Mouse (Mus musculus): ENCODE results near the gene Nacad. TPM values are rescaled to one million over a fixed set of nuclear protein-coding genes. Genes with fewer than 3 reads are reported as not detected.
A peak's percentile ranks its signal among the peaks of the same experiment; 100 is the strongest.
"Not testable (repeated sequence)": the region's sequence is repeated elsewhere in the genome, so short reads cannot be mapped to it uniquely, and the experiment has no call there.

Nacad gene
- under 1 TPM; 0.20 to 0.42 TPM for total RNA-seq (2021)
- long read RNA-seq, experiment 1, partial matches to known transcripts = 1 of 1 reads
- long read RNA-seq, experiment 1, other reads (novel, unspliced or antisense) = 0 of 1 reads
- long read RNA-seq, experiment 2 = 0 reads

DNA sequence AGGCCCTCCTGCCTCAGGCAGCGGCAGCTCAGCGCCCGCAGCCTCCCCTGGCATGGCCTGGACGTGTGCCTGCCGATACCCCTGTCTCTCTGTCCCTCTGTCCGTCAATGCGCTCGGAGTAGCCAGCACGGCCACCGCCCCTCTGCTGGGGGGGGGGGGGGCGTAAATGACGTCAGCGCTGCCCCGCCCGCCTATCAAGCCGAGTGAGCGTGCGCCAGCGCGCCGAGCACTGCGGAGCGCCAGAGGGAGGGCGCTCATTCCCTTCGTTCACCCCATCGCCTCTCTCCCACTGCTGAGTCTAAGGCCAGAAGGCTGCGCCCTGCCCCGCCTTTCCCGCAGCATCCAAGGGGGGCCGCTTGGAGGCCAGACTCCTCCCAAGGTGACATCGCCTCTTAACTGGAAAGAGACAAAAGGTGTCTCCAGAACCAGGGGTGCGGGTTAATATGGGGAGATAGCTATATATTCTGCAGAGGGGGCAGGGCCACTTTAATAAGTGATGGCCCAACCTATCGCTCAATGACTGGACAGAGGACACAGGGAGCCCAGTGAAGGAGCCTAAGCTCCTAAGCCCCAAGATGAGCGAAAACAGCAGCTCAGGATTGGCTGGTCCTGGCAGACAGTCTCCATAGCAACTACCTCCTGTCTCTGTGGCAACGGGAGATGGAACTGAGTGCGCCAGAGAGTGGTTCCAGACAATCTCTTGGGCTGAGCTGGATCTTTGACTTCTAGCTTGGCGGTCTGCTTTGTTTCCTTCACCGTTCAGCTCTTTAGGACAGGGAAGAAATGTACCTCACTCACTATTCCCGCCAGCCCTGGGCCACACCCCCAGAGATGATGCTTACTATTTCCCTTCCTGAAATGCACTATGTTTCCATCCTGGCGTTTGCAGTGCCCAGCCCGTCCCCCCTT is at the start of gene Nacad:
Gene Nacad (minus strand): TSS at position 563 of the 909 bp plus-strand sequence.
- intact Hi-C loops (cut with DNase I) = no loop called here
- no peak for DNase-seq

DNA sequence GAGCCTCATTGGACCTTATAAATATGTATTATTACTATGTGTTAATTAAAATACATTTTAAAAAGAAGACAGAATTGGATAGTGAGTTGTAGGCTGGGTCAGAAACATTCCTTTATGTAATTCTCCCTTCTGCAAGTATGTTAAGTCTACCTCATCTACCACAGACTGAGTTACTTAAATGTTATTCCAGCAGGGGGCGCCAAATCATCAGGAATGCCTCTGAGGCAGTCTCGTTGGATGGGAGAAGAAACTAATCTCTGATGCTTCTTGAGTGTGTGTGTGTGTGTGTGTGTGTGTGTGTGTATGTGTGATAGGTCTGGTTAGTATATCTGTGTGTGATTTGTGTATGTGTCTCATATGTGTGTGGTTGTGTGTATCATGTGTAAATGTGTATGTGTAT is 49.0 kb upstream of the Nacad start:
- intact Hi-C loops (cut with DNase I) = loop anchor here (1.0 to 5.0 kb wide), 2 partner anchors 113 to 487 kb away; no protein-coding TSS in a partner anchor
- peak in 1 of 2 experiments; percentile 69 for DNase-seq

DNA sequence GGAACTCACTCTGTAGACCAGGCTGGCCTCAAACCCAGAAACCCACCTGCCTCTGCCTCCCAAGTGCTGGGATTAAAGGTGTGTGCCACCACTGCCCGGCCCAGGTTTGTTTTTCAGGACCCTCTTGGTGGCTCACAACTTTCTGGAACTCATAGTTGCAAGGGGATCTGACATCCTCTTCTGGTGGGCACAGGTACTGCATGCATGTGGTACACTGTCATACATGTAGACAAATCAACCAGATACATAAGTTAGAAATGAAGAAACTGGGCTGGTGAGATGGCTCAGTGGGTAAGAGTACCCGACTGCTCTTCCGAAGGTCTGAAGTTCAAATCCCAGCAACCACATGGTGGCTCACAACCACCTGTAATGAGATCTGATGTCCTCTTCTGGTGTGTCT is 47.1 kb upstream of the Nacad start:
- DNase-seq; intact Hi-C loops (cut with DNase I): not testable (repeated sequence)

DNA sequence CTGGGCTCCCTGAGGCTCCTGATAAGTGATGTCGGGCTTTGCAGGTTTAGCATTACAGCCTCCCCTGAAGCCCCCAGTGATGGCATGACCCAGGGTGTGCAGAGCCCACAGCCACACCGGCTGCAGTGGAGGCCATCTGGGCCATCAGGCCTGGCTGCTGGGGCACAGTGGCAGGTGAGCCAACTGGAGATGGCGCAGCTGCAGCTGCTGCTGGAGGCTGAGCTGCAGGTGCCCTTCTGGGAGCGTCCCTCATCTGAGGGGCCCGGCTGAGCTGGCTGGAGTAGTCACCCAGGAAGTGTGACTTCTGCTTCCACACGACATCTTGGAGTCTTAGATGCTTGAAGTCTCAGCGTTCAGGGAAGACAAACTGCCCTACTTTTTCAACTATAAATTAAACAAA is 44.7 kb upstream of the Nacad start:
- intact Hi-C loops (cut with DNase I) = no loop called here
- no peak for DNase-seq

DNA sequence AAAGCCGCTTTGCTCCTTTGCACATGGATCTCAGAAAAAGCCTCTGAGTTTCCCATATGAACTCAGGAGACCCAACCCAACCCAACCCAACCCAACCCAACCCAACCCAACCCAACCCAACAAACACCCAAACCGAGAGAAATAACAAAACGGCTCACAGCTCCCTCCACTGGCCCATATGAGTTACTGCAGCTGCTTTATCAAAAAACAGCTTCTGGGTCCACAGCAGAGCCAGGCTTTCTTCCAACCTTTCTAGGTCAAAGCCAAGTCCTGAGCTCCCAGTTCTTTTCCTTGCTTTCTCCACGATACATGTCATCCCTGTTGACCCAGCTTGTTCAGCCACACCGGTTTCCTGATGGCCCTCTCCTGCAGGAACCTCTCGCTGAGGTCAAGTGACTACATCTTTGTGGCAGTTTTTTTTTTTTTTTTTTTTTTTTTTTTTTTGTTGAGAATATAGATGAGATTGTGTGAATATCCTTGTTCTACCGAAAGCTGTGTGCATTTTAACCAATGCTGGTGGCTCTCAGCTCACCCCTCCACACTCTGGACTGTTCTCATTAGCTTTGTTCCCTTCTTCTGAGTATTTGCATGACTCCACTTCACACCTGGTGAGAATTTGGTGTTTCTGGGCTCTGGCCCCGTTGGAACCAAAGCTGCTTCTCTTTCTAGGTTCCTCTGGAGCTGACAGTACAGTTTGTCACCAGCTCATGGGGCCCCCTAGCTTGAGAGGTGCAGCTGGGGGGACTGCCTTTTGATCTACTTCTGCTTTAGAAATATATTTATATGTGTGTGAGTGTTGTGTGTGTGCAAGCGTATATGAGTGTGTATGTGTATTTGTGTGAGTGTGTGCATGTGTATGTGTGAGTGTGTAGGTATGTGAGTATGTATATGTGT is 42.2 kb upstream of the Nacad start:
- no peak for DNase-seq
- intact Hi-C loops (cut with DNase I) = no loop called here

DNA sequence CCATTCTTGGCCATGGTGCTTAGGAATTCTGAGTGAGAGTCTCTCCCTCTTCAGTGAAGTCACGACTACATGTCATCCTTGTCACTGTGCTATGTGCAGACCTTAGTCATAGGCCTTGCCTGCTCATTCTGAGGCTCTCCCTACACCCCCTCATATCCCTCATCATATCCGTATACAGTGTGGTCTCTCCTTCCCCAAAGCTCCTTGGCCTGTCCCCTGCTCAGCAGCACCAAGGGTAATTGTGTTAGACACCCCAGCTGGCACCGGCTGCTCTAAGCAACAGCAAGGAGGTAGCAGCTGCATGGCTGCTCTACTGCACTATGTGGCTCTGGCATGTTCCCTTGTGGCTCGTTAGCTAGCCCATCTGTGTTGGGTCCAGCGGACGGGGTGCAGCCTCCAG is 38.7 kb upstream of the Nacad start:
- intact Hi-C loops (cut with DNase I) = no loop called here

DNA sequence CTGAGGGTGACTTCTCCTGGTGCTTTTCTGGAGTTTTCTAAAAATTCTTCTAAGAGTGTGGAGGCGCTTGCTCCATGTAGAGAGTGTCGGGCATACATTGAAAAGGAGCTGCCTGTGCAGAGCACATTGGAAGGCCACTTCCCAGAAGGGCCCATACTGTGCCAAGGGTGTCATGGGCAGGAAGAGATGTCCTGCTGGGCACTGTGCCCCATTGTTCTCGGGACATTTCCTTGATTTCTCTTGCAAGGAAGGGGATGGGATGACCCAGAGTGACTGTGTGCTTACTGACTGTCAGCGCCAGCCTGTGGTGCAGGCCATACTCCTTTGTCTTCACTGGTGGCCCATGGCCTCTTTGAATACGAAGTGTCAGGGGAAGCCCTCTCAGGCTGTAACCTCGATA is 33.2 kb upstream of the Nacad start:
- no peak for DNase-seq
- intact Hi-C loops (cut with DNase I) = no loop called here

More for the DNA sequence above, 38.7 kb upstream of the Nacad start:
- DNase-seq = no peak

DNA sequence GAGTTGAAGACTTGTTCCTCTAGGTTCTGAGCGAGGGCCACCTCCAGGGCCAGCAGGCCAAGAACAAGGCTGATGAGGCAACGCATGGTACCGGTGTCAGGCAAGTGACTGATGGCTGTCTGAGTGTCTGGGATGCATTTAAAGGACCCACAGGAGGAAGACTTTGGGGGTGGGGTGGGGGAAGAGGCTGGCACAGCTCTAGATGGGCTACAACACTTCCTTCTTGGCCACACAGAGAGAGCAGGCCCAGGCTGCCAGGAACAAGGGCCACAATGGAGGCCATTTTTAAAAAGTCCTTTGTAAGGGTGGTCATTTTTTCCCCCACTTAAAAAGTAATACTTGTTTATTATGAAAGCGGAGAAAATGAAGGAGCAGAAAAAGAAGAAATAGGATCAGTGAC is 32.7 kb upstream of the Nacad start, which contains the start of gene Wap:
Gene Wap (minus strand): TSS at position 101 of the 400 bp plus-strand sequence.
- intact Hi-C loops (cut with DNase I) = no loop called here
- no peak for DNase-seq

DNA sequence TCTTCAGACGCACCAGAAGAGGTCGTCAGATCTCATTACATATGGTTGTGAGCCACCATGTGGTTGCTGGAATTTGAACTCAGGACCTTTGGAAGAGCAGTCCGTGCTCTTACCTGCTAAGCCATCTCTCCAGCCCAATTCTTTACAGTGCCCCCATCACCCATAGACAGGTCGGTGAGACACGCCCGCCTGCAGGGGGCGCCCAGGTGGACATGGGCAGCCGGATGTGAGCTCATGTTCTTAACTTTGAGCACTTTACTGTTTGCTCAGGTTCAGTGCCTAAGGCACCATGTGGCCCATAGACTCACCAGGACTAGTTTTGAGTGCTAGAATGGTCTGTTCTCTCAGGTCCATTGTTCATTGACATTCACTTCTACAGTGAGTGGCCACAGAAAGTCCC is 30.3 kb upstream of the Nacad start:
- no peak for DNase-seq
- intact Hi-C loops (cut with DNase I) = no loop called here

DNA sequence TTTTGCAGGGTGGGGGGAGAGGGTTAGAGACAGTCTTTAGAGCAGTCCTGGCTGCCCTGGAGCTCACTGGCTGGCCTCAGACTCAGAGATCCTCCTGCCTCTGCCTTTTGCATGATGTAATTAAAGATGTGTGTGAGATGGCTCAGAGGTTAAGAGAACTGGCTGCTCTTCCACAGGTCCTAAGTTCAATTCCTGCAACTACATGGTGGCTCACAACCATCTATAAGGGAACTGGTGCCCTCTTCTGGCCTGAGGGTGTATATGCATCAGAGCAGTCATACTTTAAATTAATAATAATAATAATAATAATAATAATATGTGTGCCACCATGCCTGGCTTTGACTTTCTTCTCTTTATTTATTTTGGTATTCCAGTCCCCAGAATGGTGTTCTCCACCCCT is 23.8 kb upstream of the Nacad start:
- no peak for DNase-seq
- intact Hi-C loops (cut with DNase I) = loop anchor here (5.0 kb wide), 1 partner anchor 167 kb away; no protein-coding TSS in a partner anchor

DNA sequence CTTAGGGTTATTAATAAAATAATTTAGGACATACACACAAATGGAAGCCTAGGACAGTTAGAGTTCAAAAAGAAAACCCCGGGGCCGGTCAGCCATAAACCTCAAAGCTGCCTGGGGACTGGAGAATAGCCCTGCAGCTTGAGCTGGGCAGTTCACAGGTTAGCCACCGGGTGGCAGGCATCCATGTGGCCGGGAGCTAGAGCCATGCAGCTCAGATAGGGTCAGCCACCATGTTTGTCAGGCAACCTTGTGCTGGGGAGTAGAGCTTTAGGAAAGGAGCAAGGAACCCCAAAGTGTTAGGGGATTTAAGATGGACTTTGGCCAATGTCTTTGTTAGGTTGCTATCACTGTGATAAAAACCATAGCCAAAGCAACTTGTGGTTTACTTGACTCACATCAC is 22.7 kb upstream of the Nacad start:
- DNase-seq = no peak
- intact Hi-C loops (cut with DNase I) = no loop called here

DNA sequence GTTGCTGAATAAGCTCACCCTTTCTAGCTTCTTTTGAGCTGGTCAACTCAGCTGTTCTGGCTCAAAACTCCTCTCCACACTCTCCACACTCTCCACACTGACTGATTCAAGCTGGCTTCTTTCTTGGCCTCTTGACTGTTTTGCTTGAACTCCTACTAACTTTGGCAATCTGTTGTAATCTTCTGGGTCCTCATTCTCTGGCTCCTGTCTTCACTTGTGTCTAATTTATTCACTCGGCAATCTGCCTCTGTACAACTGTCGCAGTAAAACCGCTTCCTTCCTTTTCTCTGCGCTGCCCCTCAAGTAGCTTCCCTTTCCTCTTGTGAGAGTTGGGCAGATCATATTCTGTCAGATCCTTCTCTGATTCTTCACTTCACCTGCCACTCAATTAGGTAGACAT is 21.9 kb upstream of the Nacad start:
- DNase-seq = no peak
- intact Hi-C loops (cut with DNase I) = no loop called here

DNA sequence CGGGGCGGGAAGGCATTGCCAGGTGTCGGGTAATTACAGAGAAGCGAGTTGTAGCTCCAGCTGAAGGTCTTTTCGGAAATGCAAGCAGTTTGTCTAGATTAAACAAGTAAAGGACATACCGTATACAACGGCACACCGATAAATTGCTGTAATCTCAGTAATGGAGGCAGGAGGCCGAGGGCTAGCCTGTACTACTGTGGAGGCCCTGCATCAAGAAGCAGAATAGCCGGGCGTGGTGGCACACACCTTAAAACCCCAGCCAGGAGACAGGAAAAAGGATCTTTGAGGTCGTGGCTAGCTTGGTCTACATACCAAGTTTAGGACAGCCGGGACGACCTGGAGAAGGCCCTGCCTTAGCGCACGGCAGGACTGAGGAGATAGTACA is 20.5 kb upstream of the Nacad start:
- intact Hi-C loops (cut with DNase I) = no loop called here
- DNase-seq = no peak

DNA sequence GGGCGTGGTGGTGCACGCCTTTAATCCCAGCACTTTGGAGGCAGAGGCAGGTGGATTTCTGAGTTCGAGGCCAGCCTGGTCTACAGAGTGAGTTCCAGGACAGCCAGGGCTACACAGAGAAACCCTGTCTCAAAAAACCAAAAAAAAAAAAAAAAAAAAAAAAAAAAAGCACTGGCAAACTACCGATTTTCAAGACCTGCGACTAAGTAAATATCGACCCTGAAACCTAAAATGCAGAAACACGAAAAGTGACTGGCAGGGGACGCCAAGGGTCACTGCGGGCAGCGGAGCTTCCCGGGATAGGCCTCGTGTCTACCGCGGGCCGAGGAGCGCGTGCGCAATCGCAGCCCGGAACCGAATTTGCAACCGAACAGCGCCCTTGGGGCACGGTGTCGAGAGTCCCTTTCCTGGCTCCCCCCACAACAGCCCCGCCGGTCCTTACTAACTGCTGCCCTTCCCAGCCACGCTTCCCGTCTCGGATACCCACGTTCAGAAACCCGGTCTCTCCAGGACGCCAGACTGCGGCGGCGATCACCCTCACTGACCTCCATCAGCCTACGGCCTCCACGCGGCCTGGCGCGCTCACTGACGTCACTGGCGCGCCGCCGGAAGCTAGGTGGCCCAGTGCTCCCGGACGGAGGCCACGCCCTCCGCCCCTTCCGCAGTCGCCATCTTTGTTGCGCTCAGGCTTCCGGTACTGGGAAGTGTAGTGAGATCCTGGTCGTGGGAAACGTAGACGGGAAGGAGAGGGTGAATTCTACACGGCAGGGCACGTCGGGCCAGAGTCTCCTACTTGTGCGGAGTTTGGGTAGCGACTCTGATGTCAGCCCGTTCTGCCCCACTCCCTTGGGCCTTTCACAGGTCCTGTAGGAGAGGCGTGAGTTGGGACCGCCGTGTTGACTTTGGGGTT is 19.9 kb upstream of the Nacad start, which contains the start of gene Tbrg4:
Gene Tbrg4 (minus strand): TSS at position 590 of the 910 bp plus-strand sequence.
- peak; percentile 88 to 92 for DNase-seq
- intact Hi-C loops (cut with DNase I) = no loop called here

DNA sequence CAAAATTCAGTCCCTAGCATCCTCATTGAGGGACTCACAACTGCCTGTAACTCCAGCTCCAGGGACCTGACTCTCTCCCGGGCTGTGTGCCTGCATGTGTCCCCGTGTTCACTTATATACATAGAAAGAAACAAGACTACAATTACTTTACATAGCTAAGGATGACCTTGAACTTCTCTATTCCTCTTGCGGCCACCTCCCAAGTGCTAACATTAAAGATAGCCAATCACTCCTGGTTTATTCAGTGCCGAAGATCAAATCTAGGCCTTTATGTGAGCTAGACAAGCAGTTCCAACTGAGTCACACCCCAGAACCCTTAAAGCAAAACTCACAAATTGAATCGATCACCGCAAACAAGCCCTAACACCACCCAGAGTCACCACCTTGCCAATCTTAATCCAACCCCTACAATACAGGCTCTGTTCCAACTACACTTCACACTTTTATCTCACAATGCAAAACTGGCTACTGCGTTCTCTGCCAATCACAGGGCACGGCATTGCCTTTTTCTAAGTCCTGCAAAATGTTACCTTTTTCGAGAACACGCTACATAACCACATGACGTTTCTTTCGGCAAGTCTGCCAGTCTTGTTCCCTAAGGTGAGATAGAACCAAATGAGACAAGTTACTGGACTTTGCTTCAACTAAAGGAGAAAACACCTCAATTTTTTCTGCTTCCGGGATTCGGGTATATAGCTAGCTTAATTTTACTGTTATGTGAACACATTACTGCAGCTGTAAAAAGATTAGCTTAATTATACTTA is 18.9 kb upstream of the Nacad start:
- intact Hi-C loops (cut with DNase I) = loop anchor here (5.0 kb wide), 1 partner anchor 68 kb away; no protein-coding TSS in a partner anchor

DNA sequence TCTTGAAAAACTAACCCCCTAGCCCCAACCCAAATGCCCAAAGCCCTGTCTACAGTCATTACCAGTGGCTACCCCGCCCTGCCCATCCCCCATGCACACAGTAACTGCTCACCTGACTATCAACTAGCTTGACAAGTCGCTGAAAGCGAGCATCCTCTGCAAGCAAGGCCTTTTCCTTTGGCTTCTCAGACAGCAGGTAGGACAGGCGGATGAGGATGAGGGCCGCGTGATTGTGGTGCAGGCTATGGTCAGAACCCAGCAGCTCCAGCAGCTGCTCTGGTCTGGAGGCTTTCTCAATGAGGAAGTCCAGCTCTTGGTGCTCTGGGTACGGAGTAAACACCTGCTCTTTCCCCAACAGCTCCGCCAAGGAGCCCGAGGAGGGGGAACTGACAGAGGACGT is 17.9 kb upstream of the Nacad start:
- intact Hi-C loops (cut with DNase I) = loop anchor here (5.0 kb wide), 1 partner anchor 66 kb away; no protein-coding TSS in a partner anchor
- DNase-seq = no peak

More for the DNA sequence above, 18.9 kb upstream of the Nacad start:
- DNase-seq = no peak

DNA sequence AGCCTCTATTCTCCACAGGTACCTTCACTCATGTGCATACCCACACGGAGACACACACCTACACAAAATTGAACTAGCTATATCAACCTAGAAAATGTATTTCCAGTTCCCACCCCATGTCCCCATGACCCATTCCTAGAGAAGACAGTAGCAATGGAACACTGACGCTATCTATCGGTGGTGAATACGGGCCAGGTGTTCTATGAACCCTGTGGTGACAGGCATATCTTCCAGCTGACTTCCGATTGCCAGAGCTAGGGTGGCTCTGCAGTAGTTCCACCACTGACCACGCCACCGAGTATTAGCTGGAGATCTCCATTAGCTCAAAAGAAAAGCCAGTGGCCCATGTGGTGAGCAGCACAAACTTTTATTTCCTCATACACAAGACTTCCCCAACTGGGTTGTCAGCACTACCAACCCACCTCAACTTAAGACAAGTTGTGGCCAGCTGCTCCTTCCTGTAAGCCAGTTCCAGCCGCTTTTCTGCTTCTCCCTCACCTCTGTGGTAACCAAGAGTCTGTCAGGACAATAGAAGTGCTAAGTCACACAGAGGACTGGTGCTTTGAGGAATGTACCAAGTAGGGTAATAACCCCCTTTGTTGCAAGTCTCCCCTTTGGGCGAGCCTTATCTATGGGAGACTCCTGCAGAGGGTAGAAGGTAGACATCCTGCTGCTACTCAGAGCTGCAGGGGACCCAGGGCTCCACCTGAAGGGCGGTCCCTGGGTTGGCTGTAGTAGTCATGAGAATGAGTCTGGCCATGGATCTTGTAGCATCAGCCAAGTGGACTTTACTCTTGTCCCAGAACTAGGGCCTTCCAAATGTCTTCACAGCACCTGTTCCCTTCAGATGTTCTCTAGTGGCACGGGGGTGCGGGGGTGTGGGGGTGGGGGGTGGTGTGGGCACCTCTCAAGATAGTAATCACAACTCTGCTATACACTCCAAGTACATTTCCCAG is 9.7 kb upstream of the Nacad start:
- no peak for DNase-seq
- intact Hi-C loops (cut with DNase I) = no loop called here

DNA sequence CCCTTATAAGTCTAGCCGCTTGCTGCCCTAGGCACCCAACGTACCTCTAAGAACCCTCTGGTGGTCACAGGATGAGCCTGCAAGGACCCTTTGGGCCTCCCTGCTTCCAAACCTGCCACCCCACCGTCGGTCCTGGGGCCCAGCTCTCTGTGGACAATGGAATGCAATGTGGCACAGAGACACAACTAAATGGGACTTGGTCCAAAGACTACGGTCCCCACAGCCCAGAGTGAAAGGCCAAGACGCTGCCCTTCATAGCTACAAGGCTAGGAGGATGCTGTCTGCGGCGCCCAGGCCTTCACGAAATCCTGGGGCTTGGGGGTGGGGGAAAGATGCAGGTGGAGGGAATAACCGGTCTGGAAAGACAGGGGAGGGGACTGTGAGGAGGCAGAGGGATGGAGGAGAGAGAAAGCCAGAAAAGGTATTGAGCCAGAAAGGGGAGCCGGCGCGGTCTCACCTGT is 802 bp downstream of the Nacad start:
- intact Hi-C loops (cut with DNase I) = no loop called here
- no peak for DNase-seq
